Mouse (Mus musculus) heart, adult 2 months (tissue): ENCODE measurements around the gene Taf9. TPM values are rescaled to one million over a fixed set of nuclear protein-coding genes. Genes with fewer than 3 reads are reported as not detected.

Experiments used
- DNase-seq, 2 experiments: peaks; one replicate each; pipeline ENCODE4 v3.0.0; 2021
- H3K27ac ChIP-seq: fragments of 200-600 bp; 2 replicates; pipeline ENCODE4 v1.8.1; 2022
- H3K27me3 ChIP-seq: fragments of 200-500 bp; 2 replicates; pipeline ENCODE4 v1.6.1; 2012; ENCODE audit warnings: mild to moderate bottlenecking, low read length, inconsistent platforms, mixed read lengths; ENCODE audit not compliant: control insufficient read depth, insufficient read depth
- H3K36me3 ChIP-seq: fragments of 200-500 bp; 2 replicates; pipeline ENCODE4 v1.6.1; 2012; ENCODE audit warnings: low read length, inconsistent platforms; ENCODE audit not compliant: control insufficient read depth, insufficient read depth
- H3K4me1 ChIP-seq: fragments of 200-500 bp; 2 replicates; pipeline ENCODE4 v1.6.1; 2011; ENCODE audit warnings: low read length; ENCODE audit not compliant: control insufficient read depth, insufficient read depth
- H3K4me3 ChIP-seq: fragments of 200-600 bp; 2 replicates; pipeline ENCODE4 v1.8.1; 2022
- H3K79me2 ChIP-seq: fragments of 200-500 bp; replicated peaks from 2 replicates; pipeline ENCODE4 v1.6.1; 2012; ENCODE audit warnings: mild to moderate bottlenecking, inconsistent platforms, low read length, moderate library complexity, mixed read lengths; ENCODE audit not compliant: control insufficient read depth, insufficient read depth
- H3K9ac ChIP-seq: fragments of 200-500 bp; 2 replicates; pipeline ENCODE4 v1.6.1; 2012; ENCODE audit warnings: low read depth, mild to moderate bottlenecking, control low read depth, inconsistent platforms, low read length, mixed read lengths
- CTCF ChIP-seq: fragments of 200-600 bp; IDR thresholded peaks from 2 replicates; pipeline ENCODE4 v1.8.1; 2022; ENCODE audit warnings: antibody characterized with exemption, mild to moderate bottlenecking, moderate library complexity
- EP300 ChIP-seq: fragments of 200-500 bp; IDR thresholded peaks from 2 replicates; pipeline ENCODE4 v1.6.1; 2011; ENCODE audit warnings: low read depth, low read length, control low read depth; ENCODE audit not compliant: insufficient read depth
- POLR2A ChIP-seq: fragments of 200-500 bp; IDR thresholded peaks from 2 replicates; pipeline ENCODE4 v1.6.1; 2011; ENCODE audit warnings: mild to moderate bottlenecking, low read depth, low read length, control low read depth; ENCODE audit not compliant: insufficient read depth
- WGBS: fragments of 180-500 bp; shearing (Covaris S2); methylation state at CpG from one replicate; pipeline ENCODE4 v1.1.7; 2018; 5-methylcytosine and 5-hydroxymethylcytosine counted together
- intact Hi-C: fragments of 180-260 bp; cut with DNase I; formaldehyde crosslinking; loops from one replicate; pipeline ENCODE4 v1.15.1; 2025
- long read RNA-seq: library from polyadenylated mRNA; stranded (forward); transcript quantifications from one replicate; pipeline ENCODE4 v2.0.0, GENCODE M21; 2021
- polyA plus RNA-seq: library from polyadenylated mRNA; depleted of rRNA; stranded (reverse); fragments of >200 nt; gene quantifications from 2 replicates; pipeline ENCODE4 v1.2.3, GENCODE M21; 2012; rRNA removed
- total RNA-seq, 2 experiments: library from RNA; stranded (reverse); gene quantifications; 2 replicates each; pipeline ENCODE4 v1.2.3; 2021

Gene Taf9
- 1 to 10 TPM; 9.8 TPM for total RNA-seq
- polyA plus RNA-seq: 2.2 and 3.4 TPM in 2 replicates
- long read RNA-seq, partial matches to known transcripts: 0 of 4 reads
- long read RNA-seq, other reads (novel, unspliced or antisense): 0 of 4 reads

GRCm38 (mm10) chr13:100651439-100652186, at the start of gene Taf9:
Taf9 (plus strand) TSS chr13:100651579.
- no peaks in the 10 kb centered on the region for H3K27me3 ChIP-seq
- under 1% methylated on average over 60 of the region's 63 CpGs for WGBS
- no peak for DNase-seq
- TF ChIP-seq CTCF (no peak), EP300 (no peak), POLR2A (no peak)
- H3K9ac ChIP-seq: peak within 1 kb of the TSS; percentile 85
- H3K4me1 ChIP-seq: peaks cover 3% of the 10 kb centered on the region
- peak within 1 kb of the TSS; percentile 98 for H3K4me3 ChIP-seq
- peaks cover 2% of the 10 kb centered on the region; the same call in 1 of the 2 replicates for H3K79me2 ChIP-seq
- peaks cover 4% of the 10 kb centered on the region for H3K36me3 ChIP-seq
- intact Hi-C loops: loop anchor here (5.0 kb wide), 3 partner anchors 81 to 529 kb away; partner anchors contain the start of genes Cdk7, Gtf2h2 and Smn1
- H3K27ac ChIP-seq: peak within 1 kb of the TSS; percentile 99

GRCm38 (mm10) chr13:100602239-100602902, 49.0 kb upstream of the Taf9 start:
- 81% methylated on average over 5 of the region's 5 CpGs for WGBS
- Histone ChIP-seq H3K36me3 (no peaks in the 10 kb centered on the region), H3K79me2 (no peaks in the 10 kb centered on the region), H3K4me3 (no peak overlapping the region), H3K27ac (no peak overlapping the region), H3K27me3 (no peaks in the 10 kb centered on the region), H3K9ac (no peak overlapping the region), H3K4me1 (peaks cover 2% of the 10 kb centered on the region; the same call in 1 of the 2 replicates)
- DNase-seq: no peak
- no peak for TF ChIP-seq CTCF
- TF ChIP-seq EP300: no peak
- TF ChIP-seq POLR2A: no peak
- intact Hi-C loops: no loop called here

DNA sequence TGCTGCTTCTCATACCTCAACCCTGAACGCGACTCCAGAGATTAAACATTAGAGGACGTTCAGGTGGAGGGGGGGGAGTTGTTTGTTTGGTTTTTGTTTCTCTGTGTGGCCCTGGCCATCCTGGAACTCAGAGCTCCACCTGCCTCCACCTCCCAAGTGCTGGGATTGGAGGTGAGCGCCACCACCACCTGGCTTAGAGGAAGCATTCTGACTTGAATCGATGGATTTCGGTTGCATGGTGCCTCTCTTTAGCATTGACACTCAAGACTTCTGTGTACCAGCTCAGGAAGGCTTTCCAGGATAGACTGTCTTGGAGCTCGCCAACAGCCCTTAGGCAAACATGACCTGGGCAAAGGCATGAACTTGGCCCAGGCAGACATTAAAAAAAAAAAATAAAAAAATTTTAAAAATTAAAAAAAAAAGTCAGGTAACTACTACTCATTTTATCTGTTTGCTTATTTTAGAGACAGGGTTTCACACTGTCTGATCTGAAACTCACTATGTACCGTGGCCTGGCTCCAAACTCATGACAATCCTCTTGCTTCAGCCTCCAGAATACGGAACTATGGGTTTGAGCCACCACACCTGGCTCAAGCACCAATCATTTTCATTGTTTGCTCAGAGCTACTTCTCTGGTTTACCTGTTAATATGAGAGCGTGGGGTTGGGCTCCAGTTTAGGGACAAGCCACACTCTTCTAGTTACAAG, 48.2 kb upstream of the Taf9 start:
- TF ChIP-seq CTCF (no peak), EP300 (no peak)
- 91% methylated on average over 10 of the region's 10 CpGs for WGBS
- intact Hi-C loops: no loop called here
- H3K27me3 ChIP-seq: no peaks in the 10 kb centered on the region
- peaks cover 2% of the 10 kb centered on the region; the same call in 1 of the 2 replicates for H3K4me1 ChIP-seq
- no peak overlapping the region for H3K4me3 ChIP-seq
- DNase-seq: no peak
- H3K9ac ChIP-seq: no peak overlapping the region
- no peak overlapping the region for H3K27ac ChIP-seq
- H3K79me2 ChIP-seq: no peaks in the 10 kb centered on the region
- no peaks in the 10 kb centered on the region for H3K36me3 ChIP-seq

DNA sequence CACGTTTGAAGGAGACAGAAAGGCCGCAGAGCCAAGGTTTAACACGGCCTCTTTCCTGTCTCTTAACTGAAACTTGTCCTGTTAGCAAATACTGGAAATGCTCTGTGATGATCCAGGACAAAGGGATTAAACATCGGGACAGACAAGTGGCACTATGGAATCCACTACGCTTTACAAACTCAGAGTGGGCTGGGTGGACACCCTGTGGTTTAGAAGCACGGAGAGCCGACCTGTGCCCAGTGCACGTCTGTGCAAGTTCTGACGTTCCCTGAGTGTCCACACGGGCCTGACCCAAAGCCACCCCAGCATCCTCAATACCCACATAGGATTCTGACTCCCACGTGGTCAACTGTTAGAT, 47.7 kb upstream of the Taf9 start:
- Histone ChIP-seq H3K36me3 (no peaks in the 10 kb centered on the region), H3K9ac (no peak overlapping the region), H3K27me3 (no peaks in the 10 kb centered on the region), H3K4me1 (peaks cover 2% of the 10 kb centered on the region; the same call in 1 of the 2 replicates), H3K27ac (no peak overlapping the region), H3K4me3 (no peak overlapping the region), H3K79me2 (no peaks in the 10 kb centered on the region)
- no peak for DNase-seq
- TF ChIP-seq EP300: no peak
- no peak for TF ChIP-seq POLR2A
- no peak for TF ChIP-seq CTCF
- WGBS: 88% methylated on average over 11 of the region's 11 CpGs
- intact Hi-C loops: no loop called here

- no peak overlapping the region for H3K9ac ChIP-seq
- TF ChIP-seq POLR2A (no peak), CTCF (no peak), EP300 (no peak)
- no peak overlapping the region for H3K4me3 ChIP-seq
- WGBS: 74% methylated on average over 1 of the region's 1 CpGs
- no peak overlapping the region for H3K27ac ChIP-seq
- no peaks in the 10 kb centered on the region for H3K36me3 ChIP-seq
- intact Hi-C loops: no loop called here
- H3K4me1 ChIP-seq: peaks cover 2% of the 10 kb centered on the region; the same call in 1 of the 2 replicates
- H3K27me3 ChIP-seq: no peaks in the 10 kb centered on the region
- DNase-seq: no peak
- no peaks in the 10 kb centered on the region for H3K79me2 ChIP-seq
Measured at GRCm38 (mm10) chr13:100605845-100606244, 45.5 kb upstream of the Taf9 start.
